Mouse (Mus musculus): ENCODE data around the gene Pter. TPM values are rescaled to one million over a fixed set of nuclear protein-coding genes. Genes with fewer than 3 reads are reported as not detected.

The Pter gene
- polyA plus RNA-seq, 1 experiment from 2014 or later = 29.7 TPM

DNA sequence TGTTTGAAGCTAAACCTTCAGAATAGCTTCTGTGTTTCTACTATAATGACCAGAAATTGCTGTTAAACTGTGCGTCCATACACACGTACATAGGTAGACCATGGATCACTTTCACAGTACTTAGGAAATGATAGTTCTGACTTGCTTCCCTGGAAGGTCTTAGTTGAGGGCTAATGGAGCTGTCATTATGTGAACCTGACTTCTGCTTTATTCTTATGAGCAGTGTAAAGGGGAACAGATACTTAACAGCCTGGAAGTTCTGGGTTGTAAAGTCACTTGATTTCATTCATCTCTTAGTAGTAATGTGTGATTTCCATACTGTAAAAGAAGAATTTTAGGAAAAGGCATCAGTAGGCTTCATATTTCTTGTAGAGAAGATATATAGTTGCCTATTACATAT lies 10.1 kb downstream of the Pter start:
- Histone ChIP-seq H3K4me3 (replicated peaks; ENCODE audit: low read length) (no peak overlapping the region), H3K9ac (ENCODE audit: low read length) (no peak overlapping the region), H3K4me1 (ENCODE audit: control insufficient read depth, insufficient read depth, low read length) (no peaks in the 10 kb centered on the region), H3K9me3 (replicated peaks; ENCODE audit: control insufficient read depth, low read length) (no peaks in the 10 kb centered on the region), H3K4me2 (ENCODE audit: low read depth, low read length) (no peak overlapping the region), H3K27ac (ENCODE audit: low read length) (no peak overlapping the region), H3K36me3 (ENCODE audit: control insufficient read depth, insufficient read depth, low read length) (no peaks in the 10 kb centered on the region), H3K27me3 (ENCODE audit: control insufficient read depth, insufficient read depth, low read length) (no peaks in the 10 kb centered on the region)
- WGBS = 77% methylated on average over 2 of the region's 2 CpGs
- no peak for ATAC-seq (ENCODE audit: insufficient read depth, low FRiP score)

DNA sequence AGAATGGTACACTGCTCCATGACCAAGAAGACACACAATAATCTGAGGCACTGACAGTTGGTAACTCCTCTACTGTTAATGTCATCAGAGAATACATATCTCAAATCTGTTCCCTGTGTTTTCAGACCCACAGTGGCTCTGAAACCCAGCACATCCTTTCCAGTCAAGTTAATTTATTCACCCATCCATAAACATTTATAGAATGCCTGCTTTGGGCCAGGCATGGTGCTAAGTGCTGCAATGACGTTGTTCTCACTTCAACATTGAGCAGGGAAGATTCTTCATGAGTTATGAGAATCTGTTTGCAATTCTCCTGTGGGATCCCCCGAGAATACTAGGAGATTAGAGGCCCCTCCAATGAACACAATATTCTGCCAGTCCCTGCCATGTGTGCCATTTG lies 11.4 kb downstream of the Pter start:
- Histone ChIP-seq H3K9ac (ENCODE audit: low read length) (no peak overlapping the region), H3K4me1 (ENCODE audit: control insufficient read depth, insufficient read depth, low read length) (no peaks in the 10 kb centered on the region), H3K27ac (ENCODE audit: low read length) (no peak overlapping the region), H3K4me2 (ENCODE audit: low read depth, low read length) (no peak overlapping the region), H3K9me3 (replicated peaks; ENCODE audit: control insufficient read depth, low read length) (no peaks in the 10 kb centered on the region), H3K36me3 (ENCODE audit: control insufficient read depth, insufficient read depth, low read length) (no peaks in the 10 kb centered on the region), H3K4me3 (replicated peaks; ENCODE audit: low read length) (no peak overlapping the region), H3K27me3 (ENCODE audit: control insufficient read depth, insufficient read depth, low read length) (no peaks in the 10 kb centered on the region)
- WGBS = 57% methylated on average over 2 of the region's 2 CpGs
- no peak for ATAC-seq (ENCODE audit: insufficient read depth, low FRiP score)

DNA sequence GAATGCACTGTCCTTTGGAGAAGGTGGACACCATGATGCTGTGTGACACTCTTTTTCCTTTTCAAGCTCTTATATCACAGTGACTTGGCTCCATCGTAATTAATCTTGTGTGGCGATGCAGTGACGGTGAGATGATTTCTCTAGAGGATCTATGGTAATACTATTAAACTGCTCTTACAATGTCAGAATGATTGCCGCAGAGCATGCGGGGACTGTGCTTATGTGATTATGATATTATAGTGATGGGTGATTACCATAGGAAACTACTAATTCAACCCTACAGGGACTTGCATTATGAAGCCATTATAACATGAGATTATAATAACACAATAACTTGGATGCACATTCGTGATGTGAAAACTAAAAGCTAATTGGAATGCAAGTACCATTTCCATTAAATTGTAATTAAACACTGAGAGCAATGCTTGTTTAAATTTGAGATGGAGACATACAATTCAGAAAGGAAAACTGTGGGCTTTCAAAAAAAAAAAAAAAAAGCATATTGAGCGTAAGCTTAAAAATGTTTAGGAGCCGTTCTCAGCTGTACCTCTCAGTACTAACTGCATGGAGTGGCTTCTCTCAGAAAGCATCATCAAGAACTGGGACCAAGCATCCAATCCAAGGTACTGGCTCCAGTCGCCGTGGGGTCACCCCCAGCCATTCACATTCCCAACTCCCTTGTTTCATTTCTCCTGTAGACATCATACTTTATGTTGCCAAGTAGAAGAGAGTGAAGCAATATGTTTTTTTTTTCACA lies 13.8 kb downstream of the Pter start:
- H3K36me3 ChIP-seq (ENCODE audit: control insufficient read depth, insufficient read depth, low read length) = no peaks in the 10 kb centered on the region
- no peak overlapping the region for H3K4me3 ChIP-seq (replicated peaks; ENCODE audit: low read length)
- no peak overlapping the region for H3K9ac ChIP-seq (ENCODE audit: low read length)
- no peak for ATAC-seq (ENCODE audit: insufficient read depth, low FRiP score)
- no peaks in the 10 kb centered on the region for H3K9me3 ChIP-seq (replicated peaks; ENCODE audit: control insufficient read depth, low read length)
- H3K27me3 ChIP-seq (ENCODE audit: control insufficient read depth, insufficient read depth, low read length) = no peaks in the 10 kb centered on the region
- no peak overlapping the region for H3K27ac ChIP-seq (ENCODE audit: low read length)
- WGBS = 91% methylated on average over 10 of the region's 10 CpGs
- H3K4me2 ChIP-seq (ENCODE audit: low read depth, low read length) = no peak overlapping the region
- H3K4me1 ChIP-seq (ENCODE audit: control insufficient read depth, insufficient read depth, low read length) = no peaks in the 10 kb centered on the region

DNA sequence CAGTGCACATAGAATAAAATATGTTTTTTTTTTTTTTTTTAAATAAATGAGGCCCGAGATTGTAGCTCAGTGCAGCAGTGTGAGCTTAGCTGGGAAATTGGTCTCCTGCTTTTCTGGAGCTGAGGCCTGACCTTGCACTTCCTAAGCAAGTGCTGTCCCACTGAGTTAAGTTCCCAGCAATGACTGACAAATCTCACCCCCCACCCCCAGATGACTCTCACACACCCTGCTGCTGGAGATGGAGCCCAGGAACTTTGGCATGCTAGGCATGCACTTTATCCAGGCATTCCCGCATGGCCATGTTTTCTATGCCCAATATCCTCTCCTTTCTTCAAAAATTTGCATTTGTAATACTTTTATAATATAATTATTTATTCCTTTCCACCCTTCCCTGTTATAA lies 14.8 kb downstream of the Pter start:
- Histone ChIP-seq H3K4me1 (ENCODE audit: control insufficient read depth, insufficient read depth, low read length) (no peaks in the 10 kb centered on the region), H3K4me3 (replicated peaks; ENCODE audit: low read length) (no peak overlapping the region), H3K27me3 (ENCODE audit: control insufficient read depth, insufficient read depth, low read length) (no peaks in the 10 kb centered on the region), H3K27ac (ENCODE audit: low read length) (no peak overlapping the region), H3K9me3 (replicated peaks; ENCODE audit: control insufficient read depth, low read length) (no peaks in the 10 kb centered on the region), H3K9ac (ENCODE audit: low read length) (no peak overlapping the region), H3K4me2 (ENCODE audit: low read depth, low read length) (no peak overlapping the region), H3K36me3 (ENCODE audit: control insufficient read depth, insufficient read depth, low read length) (no peaks in the 10 kb centered on the region)
- WGBS = 84% methylated on average over 2 of the region's 2 CpGs
- ATAC-seq (ENCODE audit: insufficient read depth, low FRiP score) = no peak

DNA sequence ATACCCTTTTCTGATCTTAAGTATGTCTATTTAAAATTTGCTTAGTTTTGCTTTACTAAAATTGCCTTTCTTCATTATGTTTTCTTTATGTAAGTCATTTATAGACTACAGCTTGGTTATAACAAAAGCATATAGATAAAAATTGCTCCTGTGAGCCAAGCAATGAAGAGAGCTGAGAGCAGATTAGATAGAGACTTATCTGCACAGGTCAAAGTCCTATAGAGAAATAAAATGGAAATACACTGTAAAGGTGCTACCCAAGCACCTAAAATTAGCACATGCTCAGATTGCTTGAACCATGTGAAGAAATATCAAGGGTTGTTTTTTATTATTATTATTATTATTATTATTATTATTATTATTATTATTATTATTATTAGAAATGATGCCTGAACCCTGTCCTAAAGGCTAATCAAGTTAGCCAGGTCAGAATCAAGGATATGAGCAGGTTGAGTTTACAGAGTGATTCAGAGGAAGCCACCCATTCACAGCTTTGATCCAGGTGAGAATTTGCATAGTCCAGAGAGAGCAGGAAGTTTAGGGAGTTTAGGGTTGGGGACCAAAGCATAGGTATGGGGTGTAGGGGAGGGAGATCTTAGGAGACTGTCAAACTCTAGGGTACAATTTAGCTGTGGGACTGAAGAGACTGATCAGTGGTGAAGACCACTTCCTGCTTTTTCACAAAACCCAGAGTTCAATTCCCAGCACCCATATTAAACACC lies 33.0 kb downstream of the Pter start:
- no peak overlapping the region for H3K4me3 ChIP-seq (replicated peaks; ENCODE audit: low read length)
- H3K9me3 ChIP-seq (replicated peaks; ENCODE audit: control insufficient read depth, low read length) = no peaks in the 10 kb centered on the region
- H3K4me2 ChIP-seq (ENCODE audit: low read depth, low read length) = no peak overlapping the region
- peak; percentile 56 for ATAC-seq (ENCODE audit: insufficient read depth, low FRiP score)
- H3K9ac ChIP-seq (ENCODE audit: low read length) = no peak overlapping the region
- no peaks in the 10 kb centered on the region for H3K36me3 ChIP-seq (ENCODE audit: control insufficient read depth, insufficient read depth, low read length)
- no peaks in the 10 kb centered on the region for H3K27me3 ChIP-seq (ENCODE audit: control insufficient read depth, insufficient read depth, low read length)
- no peak overlapping the region for H3K27ac ChIP-seq (ENCODE audit: low read length)
- H3K4me1 ChIP-seq (ENCODE audit: control insufficient read depth, insufficient read depth, low read length) = no peaks in the 10 kb centered on the region

DNA sequence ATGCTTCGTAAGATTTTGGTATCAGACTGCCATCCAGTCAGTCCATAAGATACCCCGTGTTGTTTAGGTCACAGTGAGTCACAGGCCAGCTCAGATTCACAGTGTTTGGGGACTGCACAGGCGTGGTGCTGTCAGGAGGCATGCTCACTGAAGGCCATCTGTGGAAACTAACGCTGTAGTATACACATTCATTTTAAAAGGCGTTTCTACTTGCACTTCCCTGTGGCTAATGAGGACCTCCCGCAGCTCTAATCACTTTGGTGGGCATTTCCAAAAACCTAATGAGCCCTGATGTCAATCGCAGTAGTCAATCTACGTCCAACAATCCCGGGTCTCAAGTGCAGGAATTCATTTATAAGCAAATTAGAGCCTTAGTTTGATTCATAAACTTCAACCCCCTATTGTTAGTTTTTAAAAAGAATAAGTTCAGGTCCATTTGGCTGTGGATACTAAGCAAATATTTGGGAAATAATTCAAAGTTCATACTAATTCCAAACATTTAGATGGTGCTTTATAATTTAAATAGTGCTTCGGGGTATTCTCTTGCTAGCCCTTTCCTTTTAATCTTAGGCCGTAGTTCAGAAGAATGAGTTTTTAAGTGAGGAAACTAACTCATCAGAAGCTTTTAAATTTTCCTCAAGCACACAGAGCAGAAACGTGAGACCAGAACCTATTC lies 46.3 kb downstream of the Pter start:
- H3K27ac ChIP-seq (ENCODE audit: low read length) = no peak overlapping the region
- H3K9me3 ChIP-seq (replicated peaks; ENCODE audit: control insufficient read depth, low read length) = no peaks in the 10 kb centered on the region
- no peaks in the 10 kb centered on the region for H3K36me3 ChIP-seq (ENCODE audit: control insufficient read depth, insufficient read depth, low read length)
- H3K4me3 ChIP-seq (replicated peaks; ENCODE audit: low read length) = no peak overlapping the region
- H3K27me3 ChIP-seq (ENCODE audit: control insufficient read depth, insufficient read depth, low read length) = no peaks in the 10 kb centered on the region
- no peaks in the 10 kb centered on the region for H3K4me1 ChIP-seq (ENCODE audit: control insufficient read depth, insufficient read depth, low read length)
- WGBS = 64% methylated on average over 12 of the region's 12 CpGs
- ATAC-seq (ENCODE audit: insufficient read depth, low FRiP score) = no peak
- no peak overlapping the region for H3K4me2 ChIP-seq (ENCODE audit: low read depth, low read length)
- H3K9ac ChIP-seq (ENCODE audit: low read length) = no peak overlapping the region

DNA sequence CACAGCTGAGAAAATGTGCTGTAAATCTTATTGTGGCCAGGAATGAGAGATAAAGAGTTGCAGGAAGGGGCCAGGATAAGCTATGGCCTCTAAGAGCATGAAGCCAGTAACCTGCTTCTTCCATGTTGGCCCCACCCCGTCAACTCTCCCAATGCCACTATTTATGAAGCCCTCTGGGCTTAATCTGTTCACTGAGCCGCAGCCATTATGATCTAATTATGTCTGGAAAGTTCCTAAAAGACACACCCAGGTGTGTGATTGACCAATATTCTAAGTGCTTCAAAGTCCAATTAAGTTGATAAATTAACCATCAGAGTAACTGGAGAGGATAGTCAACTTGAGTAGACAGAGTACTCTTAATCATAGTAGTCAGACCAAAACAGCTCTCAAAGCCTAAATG lies 49.9 kb downstream of the Pter start:
- Histone ChIP-seq H3K36me3 (ENCODE audit: control insufficient read depth, insufficient read depth, low read length) (no peaks in the 10 kb centered on the region), H3K9me3 (replicated peaks; ENCODE audit: control insufficient read depth, low read length) (no peaks in the 10 kb centered on the region), H3K27me3 (ENCODE audit: control insufficient read depth, insufficient read depth, low read length) (no peaks in the 10 kb centered on the region), H3K27ac (ENCODE audit: low read length) (no peak overlapping the region), H3K4me2 (ENCODE audit: low read depth, low read length) (no peak overlapping the region), H3K4me1 (ENCODE audit: control insufficient read depth, insufficient read depth, low read length) (no peaks in the 10 kb centered on the region), H3K9ac (ENCODE audit: low read length) (no peak overlapping the region), H3K4me3 (replicated peaks; ENCODE audit: low read length) (no peak overlapping the region)
- no peak for ATAC-seq (ENCODE audit: insufficient read depth, low FRiP score)
- 84% methylated on average over 2 of the region's 2 CpGs for WGBS

DNA sequence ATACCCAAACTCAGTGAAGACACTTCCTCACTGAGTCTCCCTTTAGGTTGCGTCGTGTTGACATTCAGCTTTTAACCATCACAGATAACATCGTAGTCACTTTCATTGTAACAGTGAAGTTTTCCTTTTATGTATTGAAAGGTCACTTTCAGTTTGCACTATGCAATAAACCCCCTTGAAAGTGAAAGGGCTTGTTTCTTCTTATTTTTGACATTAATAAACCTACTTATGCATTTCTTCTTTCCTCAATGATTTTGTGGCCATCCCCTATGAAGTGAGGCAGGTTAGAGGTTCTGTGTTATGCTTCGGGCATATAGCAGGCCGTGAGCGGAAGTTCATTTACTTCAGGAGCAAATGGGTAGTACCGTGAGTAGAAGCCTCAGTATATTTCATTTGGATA lies 53.5 kb downstream of the Pter start:
- Histone ChIP-seq H3K27ac (ENCODE audit: low read length) (no peak overlapping the region), H3K4me1 (ENCODE audit: control insufficient read depth, insufficient read depth, low read length) (no peaks in the 10 kb centered on the region), H3K36me3 (ENCODE audit: control insufficient read depth, insufficient read depth, low read length) (no peaks in the 10 kb centered on the region), H3K4me2 (ENCODE audit: low read depth, low read length) (no peak overlapping the region), H3K9ac (ENCODE audit: low read length) (no peak overlapping the region), H3K27me3 (ENCODE audit: control insufficient read depth, insufficient read depth, low read length) (no peaks in the 10 kb centered on the region), H3K4me3 (replicated peaks; ENCODE audit: low read length) (no peak overlapping the region), H3K9me3 (replicated peaks; ENCODE audit: control insufficient read depth, low read length) (no peaks in the 10 kb centered on the region)
- no peak for ATAC-seq (ENCODE audit: insufficient read depth, low FRiP score)
- WGBS = 89% methylated on average over 7 of the region's 7 CpGs

DNA sequence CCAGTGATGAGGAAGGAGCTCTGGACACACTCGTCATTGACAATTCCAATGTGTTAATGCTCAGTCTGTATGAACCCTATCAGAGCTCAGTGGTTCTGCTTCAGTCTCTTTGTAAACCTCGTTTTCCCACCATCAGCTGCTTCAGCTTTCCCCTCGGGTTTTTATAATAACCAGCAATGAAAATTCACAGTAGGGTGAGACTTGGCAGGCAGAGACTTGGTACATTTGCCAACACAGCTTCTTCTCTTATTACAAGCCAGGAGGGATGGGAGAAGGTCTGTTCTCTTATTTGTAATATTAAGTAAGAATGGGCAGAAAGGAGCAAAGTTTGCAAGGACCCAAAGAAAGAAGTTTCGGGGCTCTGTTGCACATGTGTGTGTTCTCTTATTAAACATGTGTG lies 54.9 kb downstream of the Pter start:
- no peak for ATAC-seq (ENCODE audit: insufficient read depth, low FRiP score)
- H3K9ac ChIP-seq (ENCODE audit: low read length) = no peak overlapping the region
- no peak overlapping the region for H3K27ac ChIP-seq (ENCODE audit: low read length)
- no peaks in the 10 kb centered on the region for H3K27me3 ChIP-seq (ENCODE audit: control insufficient read depth, insufficient read depth, low read length)
- no peaks in the 10 kb centered on the region for H3K36me3 ChIP-seq (ENCODE audit: control insufficient read depth, insufficient read depth, low read length)
- no peak overlapping the region for H3K4me2 ChIP-seq (ENCODE audit: low read depth, low read length)
- no peaks in the 10 kb centered on the region for H3K4me1 ChIP-seq (ENCODE audit: control insufficient read depth, insufficient read depth, low read length)
- 73% methylated on average over 4 of the region's 4 CpGs for WGBS
- H3K9me3 ChIP-seq (replicated peaks; ENCODE audit: control insufficient read depth, low read length) = no peaks in the 10 kb centered on the region
- no peak overlapping the region for H3K4me3 ChIP-seq (replicated peaks; ENCODE audit: low read length)

Data from stomach, embryonic 16.5 days (tissue).